Mouse (Mus musculus) brain, embryonic 14.5 days (tissue): Measurements from ENCODE around the gene Smn1. TPM values are rescaled to one million over a fixed set of nuclear protein-coding genes. Genes with fewer than 3 reads are reported as not detected.

ENCODE experiments used
- DNase-seq: peaks from one replicate; pipeline ENCODE4 v3.0.0-alpha.2; 2011; ENCODE audit warnings: low read depth
- CTCF ChIP-seq: fragments of 200-500 bp; IDR thresholded peaks from 2 replicates; pipeline ENCODE4 v1.5.1; 2012; ENCODE audit warnings: inconsistent platforms, mild to moderate bottlenecking, moderate library complexity, borderline replicate concordance; ENCODE audit not compliant: insufficient read depth, insufficient read length; ENCODE audit errors: extremely low read depth
- POLR2A ChIP-seq: fragments of 200-500 bp; IDR thresholded peaks from 2 replicates; pipeline ENCODE4 v1.6.1; 2012; ENCODE audit warnings: mild to moderate bottlenecking, inconsistent platforms, borderline replicate concordance; ENCODE audit not compliant: poor library complexity, insufficient read depth, insufficient read length, severe bottlenecking; ENCODE audit errors: extremely low read depth
- polyA plus RNA-seq: library from polyadenylated mRNA; depleted of rRNA; stranded (reverse); fragments of >200 nt; gene quantifications from 2 replicates; pipeline ENCODE4 v1.2.3, GENCODE M21; 2012; rRNA removed

The Smn1 gene
- 63.9 and 69.3 TPM in 2 replicates for polyA plus RNA-seq

- TF ChIP-seq CTCF (no peak), POLR2A (peak; percentile 60; the same call in 1 of the 2 replicates)
- DNase-seq: peak; percentile 98
Measured at GRCm38 (mm10) chr13:100124423-100125257, at the start of gene Smn1. Smn1 (plus strand) TSS chr13:100124852.

- no peak for TF ChIP-seq CTCF
- no peak for TF ChIP-seq POLR2A
- no peak for DNase-seq
Measured at GRCm38 (mm10) chr13:100098808-100099207, 25.8 kb upstream of the Smn1 start.

- TF ChIP-seq CTCF (no peak), POLR2A (no peak)
- DNase-seq: peak; percentile 5
Measured at GRCm38 (mm10) chr13:100103052-100103658, 21.5 kb upstream of the Smn1 start.

- no peak for TF ChIP-seq CTCF
- TF ChIP-seq POLR2A: peak; percentile 31; the same call in 1 of the 2 replicates
- peak; percentile 96 for DNase-seq
Measured at GRCm38 (mm10) chr13:100103748-100104254, 20.9 kb upstream of the Smn1 start, which contains the start of gene Bdp1. Bdp1 (minus strand) TSS chr13:100104070.

- peak; percentile 76 for TF ChIP-seq POLR2A
- TF ChIP-seq CTCF: 0 out of 2 replicates have a peak, but pooled peaks have one; percentile 1
- peak; percentile 91 for DNase-seq
Measured at GRCm38 (mm10) chr13:100107652-100108472, 16.8 kb upstream of the Smn1 start, which contains the start of gene Serf1. Serf1 (plus strand) TSS chr13:100108012.

GRCm38 (mm10) chr13:100112218-100112972, 12.3 kb upstream of the Smn1 start:
- peak; percentile 25 for DNase-seq
- TF ChIP-seq POLR2A (no peak), CTCF (no peak)

- DNase-seq: no peak
- no peak for TF ChIP-seq POLR2A
- TF ChIP-seq CTCF: no peak
Measured at GRCm38 (mm10) chr13:100123970-100124369, 682 bp upstream of the Smn1 start.

GRCm38 (mm10) chr13:100125258-100125643, 599 bp downstream of the Smn1 start:
- no peak for DNase-seq
- no peak for TF ChIP-seq CTCF
- no peak for TF ChIP-seq POLR2A

GRCm38 (mm10) chr13:100141646-100142314, 17.1 kb downstream of the Smn1 start:
- no peak for TF ChIP-seq POLR2A
- TF ChIP-seq CTCF: no peak
- no peak for DNase-seq
